Mouse (Mus musculus): ENCODE measurements around the gene Med12l. TPM values are rescaled to one million over a fixed set of nuclear protein-coding genes. Genes with fewer than 3 reads are reported as not detected.

Gene Med12l
- total RNA-seq, 1 experiment: 3.6 TPM

DNA sequence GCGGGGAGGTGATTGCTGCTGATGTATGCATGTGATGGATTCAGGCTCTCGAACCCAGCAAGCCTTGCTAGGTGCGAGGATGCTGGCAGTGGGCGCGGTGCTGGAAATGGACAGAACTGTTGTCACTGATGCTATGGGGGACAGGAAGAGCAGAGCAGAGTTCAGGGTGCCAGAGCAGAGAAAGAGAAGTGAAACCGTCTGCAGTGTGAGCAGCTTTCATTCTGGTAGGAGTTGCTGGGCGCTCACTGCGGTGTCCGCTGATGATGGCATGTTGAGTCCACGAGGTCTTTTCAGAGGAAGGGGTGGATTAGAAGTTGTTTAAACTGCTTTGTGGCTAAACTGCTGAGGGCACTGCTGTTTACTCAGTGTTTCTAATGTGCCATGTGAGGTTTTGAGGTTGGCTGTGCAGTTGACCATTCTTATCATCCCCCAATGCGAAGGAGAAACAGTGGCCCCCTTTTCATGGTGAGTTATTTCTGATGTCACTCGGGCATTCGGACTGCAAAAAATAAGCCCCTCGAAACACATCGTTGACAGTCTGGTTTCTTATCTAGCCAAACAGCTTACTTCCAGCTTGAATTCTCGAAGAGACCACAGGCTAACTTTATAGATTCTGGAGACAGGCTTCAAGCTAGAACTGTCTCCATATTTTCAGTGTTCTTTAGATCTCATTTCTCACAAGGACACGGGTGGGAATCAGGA is 49.4 kb downstream of the Med12l start:
- no peak overlapping the region for H3K4me3 ChIP-seq (ENCODE audit: insufficient read depth in 1 of 2, low read depth in 1 of 2, low read length in 2 of 2, poor library complexity in 1 of 2, severe bottlenecking in 1 of 2)
- no peak overlapping the region for H3K9ac ChIP-seq (ENCODE audit: insufficient read depth, low read depth, low read length, poor library complexity, severe bottlenecking)
- in situ Hi-C loops (cut with MboI; ENCODE audit: low sequenced_read_pairs in 2 of 2, unreplicated experiment in 2 of 2): no loop called here
- no peak overlapping the region for H3K27ac ChIP-seq (ENCODE audit: insufficient read depth, low read depth, low read length, poor library complexity, severe bottlenecking)
- no peaks in the 10 kb centered on the region for H3K9me3 ChIP-seq (ENCODE audit: control insufficient read depth, insufficient read depth, low read depth, low read length)
- H3K4me1 ChIP-seq (ENCODE audit: control insufficient read depth in 2 of 2, insufficient read depth in 2 of 2, low read length in 2 of 2, poor library complexity in 1 of 2): no peaks in the 10 kb centered on the region
- TF ChIP-seq ZC3H11A (IDR thresholded peaks at IDR 0.05; ENCODE audit: borderline replicate concordance, low read depth, low read length) (no peak), ZNF384 (IDR thresholded peaks at IDR 0.05; ENCODE audit: low read depth, low read length) (no peak), HCFC1 (IDR thresholded peaks at IDR 0.05; ENCODE audit: borderline replicate concordance, insufficient read depth, low read length) (no peak), MAFK (IDR thresholded peaks at IDR 0.05; ENCODE audit: insufficient read depth, low read depth, low read length) (no peak), CHD2 (IDR thresholded peaks at IDR 0.05; ENCODE audit: low read depth, low read length) (no peak)
- no peaks in the 10 kb centered on the region for H3K36me3 ChIP-seq (ENCODE audit: control insufficient read depth, insufficient read depth, low read length, poor library complexity, severe bottlenecking)
- DNase-seq (ENCODE audit: low read depth, low spot score): no peak

DNA sequence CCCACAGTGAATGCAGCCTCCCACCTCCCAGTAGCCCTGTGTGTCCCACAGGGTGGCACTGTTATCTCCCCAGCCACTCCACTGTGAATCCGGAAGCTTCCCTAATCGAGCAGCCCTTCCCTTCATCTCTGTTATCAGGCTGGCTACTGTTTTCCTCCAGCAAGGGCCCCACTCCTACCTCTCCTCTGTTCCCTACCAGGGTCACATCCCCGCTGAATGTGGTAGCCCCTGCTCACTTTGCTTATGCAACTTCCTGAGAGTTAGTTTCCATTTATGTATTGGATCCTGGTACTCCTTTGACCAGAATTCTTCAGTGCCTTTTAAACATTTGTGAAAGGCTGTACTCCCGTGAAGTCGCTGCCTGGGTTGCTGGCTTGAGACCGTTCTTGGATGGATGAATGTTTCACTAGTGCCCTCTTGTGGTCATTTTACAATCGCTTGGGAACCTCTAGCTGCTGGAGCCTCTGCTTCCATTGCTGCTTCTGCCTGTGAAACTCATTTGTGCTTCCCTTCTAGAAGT is 53.5 kb downstream of the Med12l start:
- TF ChIP-seq HCFC1 (IDR thresholded peaks at IDR 0.05; ENCODE audit: borderline replicate concordance, insufficient read depth, low read length) (no peak), ZC3H11A (IDR thresholded peaks at IDR 0.05; ENCODE audit: borderline replicate concordance, low read depth, low read length) (peak; percentile 72; the same call in 1 of the 2 replicates), MAFK (IDR thresholded peaks at IDR 0.05; ENCODE audit: insufficient read depth, low read depth, low read length) (no peak), CHD2 (IDR thresholded peaks at IDR 0.05; ENCODE audit: low read depth, low read length) (no peak), ZNF384 (IDR thresholded peaks at IDR 0.05; ENCODE audit: low read depth, low read length) (no peak)
- peak; percentile 71 for DNase-seq (ENCODE audit: low read depth, low spot score)
- in situ Hi-C loops (cut with MboI; ENCODE audit: low sequenced_read_pairs in 2 of 2, unreplicated experiment in 2 of 2): no loop called here
- H3K9ac ChIP-seq (ENCODE audit: insufficient read depth, low read depth, low read length, poor library complexity, severe bottlenecking): no peak overlapping the region
- no peak overlapping the region for H3K4me3 ChIP-seq (ENCODE audit: insufficient read depth in 1 of 2, low read depth in 1 of 2, low read length in 2 of 2, poor library complexity in 1 of 2, severe bottlenecking in 1 of 2)
- H3K27ac ChIP-seq (ENCODE audit: insufficient read depth, low read depth, low read length, poor library complexity, severe bottlenecking): no peak overlapping the region
- no peaks in the 10 kb centered on the region for H3K4me1 ChIP-seq (ENCODE audit: control insufficient read depth in 2 of 2, insufficient read depth in 2 of 2, low read length in 2 of 2, poor library complexity in 1 of 2)
- H3K9me3 ChIP-seq (ENCODE audit: control insufficient read depth, insufficient read depth, low read depth, low read length): no peaks in the 10 kb centered on the region
- no peaks in the 10 kb centered on the region for H3K36me3 ChIP-seq (ENCODE audit: control insufficient read depth, insufficient read depth, low read length, poor library complexity, severe bottlenecking)

DNA sequence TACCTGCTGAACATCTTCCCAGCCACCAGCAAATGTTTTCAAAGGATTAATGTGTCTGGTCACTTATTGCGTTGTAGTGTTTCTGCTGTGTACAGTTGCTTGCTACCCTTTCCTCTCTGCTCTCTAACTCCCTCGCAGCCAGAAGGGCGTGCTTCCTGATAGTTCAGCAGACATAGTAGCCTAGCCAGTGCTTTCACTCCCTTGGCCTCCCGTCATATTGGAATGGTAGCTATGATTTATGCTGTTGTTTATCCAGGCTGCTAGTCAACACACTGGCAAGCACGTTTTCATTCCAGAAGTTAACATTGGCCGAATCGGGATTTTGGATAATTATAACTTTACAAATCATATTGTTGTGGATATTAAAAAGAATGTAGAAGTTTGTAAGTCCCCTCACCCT is 54.5 kb downstream of the Med12l start:
- Histone ChIP-seq H3K4me1 (ENCODE audit: control insufficient read depth in 2 of 2, insufficient read depth in 2 of 2, low read length in 2 of 2, poor library complexity in 1 of 2) (no peaks in the 10 kb centered on the region), H3K9me3 (ENCODE audit: control insufficient read depth, insufficient read depth, low read depth, low read length) (no peaks in the 10 kb centered on the region)
- in situ Hi-C loops (cut with MboI; ENCODE audit: low sequenced_read_pairs in 2 of 2, unreplicated experiment in 2 of 2): no loop called here

DNA sequence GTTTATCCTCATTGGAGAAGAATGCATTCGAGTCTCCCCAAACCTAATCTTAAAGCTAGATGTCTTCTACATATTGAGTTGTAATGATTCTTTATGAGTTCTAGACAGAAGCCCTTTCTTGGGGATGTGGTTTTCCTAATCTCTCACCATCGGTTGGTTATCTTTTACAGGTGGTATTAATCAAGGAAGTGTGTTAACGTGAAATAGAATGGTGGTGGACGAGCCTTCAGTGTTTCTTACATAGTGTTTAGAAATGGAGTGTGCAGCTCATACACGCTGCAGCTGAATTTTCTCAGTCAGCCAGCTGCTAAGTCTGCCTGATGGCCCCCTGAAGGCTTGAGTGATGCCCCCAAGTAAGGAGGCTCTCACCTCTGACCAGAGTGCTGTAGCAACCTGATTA is 56.5 kb downstream of the Med12l start:
- Histone ChIP-seq H3K9me3 (ENCODE audit: control insufficient read depth, insufficient read depth, low read depth, low read length) (no peaks in the 10 kb centered on the region), H3K27ac (ENCODE audit: insufficient read depth, low read depth, low read length, poor library complexity, severe bottlenecking) (no peak overlapping the region), H3K9ac (ENCODE audit: insufficient read depth, low read depth, low read length, poor library complexity, severe bottlenecking) (no peak overlapping the region), H3K36me3 (ENCODE audit: control insufficient read depth, insufficient read depth, low read length, poor library complexity, severe bottlenecking) (no peaks in the 10 kb centered on the region), H3K4me3 (ENCODE audit: insufficient read depth in 1 of 2, low read depth in 1 of 2, low read length in 2 of 2, poor library complexity in 1 of 2, severe bottlenecking in 1 of 2) (no peak overlapping the region), H3K4me1 (ENCODE audit: control insufficient read depth in 2 of 2, insufficient read depth in 2 of 2, low read length in 2 of 2, poor library complexity in 1 of 2) (no peaks in the 10 kb centered on the region)
- DNase-seq (ENCODE audit: low read depth, low spot score): no peak
- in situ Hi-C loops (cut with MboI; ENCODE audit: low sequenced_read_pairs in 2 of 2, unreplicated experiment in 2 of 2): no loop called here
- TF ChIP-seq CHD2 (IDR thresholded peaks at IDR 0.05; ENCODE audit: low read depth, low read length) (no peak), MAFK (IDR thresholded peaks at IDR 0.05; ENCODE audit: insufficient read depth, low read depth, low read length) (no peak), ZNF384 (IDR thresholded peaks at IDR 0.05; ENCODE audit: low read depth, low read length) (no peak), ZC3H11A (IDR thresholded peaks at IDR 0.05; ENCODE audit: borderline replicate concordance, low read depth, low read length) (no peak), HCFC1 (IDR thresholded peaks at IDR 0.05; ENCODE audit: borderline replicate concordance, insufficient read depth, low read length) (no peak)

More for the DNA sequence above, 54.5 kb downstream of the Med12l start:
- Histone ChIP-seq H3K27ac (ENCODE audit: insufficient read depth, low read depth, low read length, poor library complexity, severe bottlenecking) (no peak overlapping the region), H3K9ac (ENCODE audit: insufficient read depth, low read depth, low read length, poor library complexity, severe bottlenecking) (no peak overlapping the region), H3K4me3 (ENCODE audit: insufficient read depth in 1 of 2, low read depth in 1 of 2, low read length in 2 of 2, poor library complexity in 1 of 2, severe bottlenecking in 1 of 2) (no peak overlapping the region), H3K36me3 (ENCODE audit: control insufficient read depth, insufficient read depth, low read length, poor library complexity, severe bottlenecking) (no peaks in the 10 kb centered on the region)
- DNase-seq (ENCODE audit: low read depth, low spot score): no peak
- TF ChIP-seq MAFK (IDR thresholded peaks at IDR 0.05; ENCODE audit: insufficient read depth, low read depth, low read length) (no peak), CHD2 (IDR thresholded peaks at IDR 0.05; ENCODE audit: low read depth, low read length) (no peak), ZC3H11A (IDR thresholded peaks at IDR 0.05; ENCODE audit: borderline replicate concordance, low read depth, low read length) (no peak)

Data from ES-E14 (cell line).